In genomic region chr16:92058644-92059620, GRCm38 (mm10) we compare ENCODE assay signal across 8 mouse cellular contexts. TPM values are rescaled to one million over a fixed set of nuclear protein-coding genes. Genes with fewer than 3 reads are reported as not detected.
DNase-seq lines count a peak whose midpoint lies in the region; ATAC-seq and TF ChIP-seq lines count a peak whose summit lies in the region.

No protein-coding gene starts in this region.

- H3K27ac ChIP-seq in bone marrow macrophage, adult 2 months (ENCODE audit: insufficient read depth, low read depth, low read length), result no peak overlapping the region
- H3K27ac ChIP-seq in heart, embryonic 16.5 days (ENCODE audit: low read length), result peak overlapping the region; percentile 73
- H3K27ac ChIP-seq in liver, embryonic 13.5 days, result peak overlapping the region; percentile 47; the same call in 1 of the 2 replicates
- 0 out of 2 replicates have a peak overlapping the region, but pooled peaks have one; percentile 44 for H3K27ac ChIP-seq in neural tube, embryonic 11.5 days (ENCODE audit: low read depth, low read length)

- H3K9me3 ChIP-seq in heart, embryonic 16.5 days (replicated peaks; ENCODE audit: control insufficient read depth, low read length), result peaks cover 4% of the 10 kb centered on the region
- 0 out of 2 replicates have a peak, but pooled peaks cover 4% of the 10 kb centered on the region for H3K9me3 ChIP-seq in liver, embryonic 13.5 days (replicated peaks)
- peaks cover 4% of the 10 kb centered on the region; the same call in 1 of the 2 replicates for H3K9me3 ChIP-seq in neural tube, embryonic 11.5 days (ENCODE audit: control insufficient read depth, low read length)

- ATAC-seq in heart, embryonic 16.5 days (replicated peaks; ENCODE audit: extremely low read depth, insufficient read depth, low FRiP score), result peak; percentile 8; the same call in 1 of the 2 replicates
- ATAC-seq in liver, embryonic 13.5 days (ENCODE audit: low read depth), result no peak
- ATAC-seq in neural tube, embryonic 11.5 days (ENCODE audit: insufficient read depth, low FRiP score, low TSS enrichment), result peak; percentile 35

- peak overlapping the region; percentile 97 for H3K4me3 ChIP-seq in bone marrow macrophage, adult 2 months (ENCODE audit: insufficient read depth, low read length)
- peak overlapping the region; percentile 97 for H3K4me3 ChIP-seq in heart, embryonic 16.5 days (ENCODE audit: low read length)
- H3K4me3 ChIP-seq in liver, embryonic 13.5 days (replicated peaks), result peak overlapping the region; percentile 81
- peak overlapping the region; percentile 93 for H3K4me3 ChIP-seq in neural tube, embryonic 11.5 days (ENCODE audit: low read depth, low read length)

- 3% methylated on average over 53 of the region's 63 CpGs for WGBS in heart, embryonic 16.5 days
- 4% methylated on average over 63 of the region's 63 CpGs for WGBS in liver, embryonic 13.5 days (ENCODE audit: insufficient replicate concordance)
- WGBS in neural tube, embryonic 11.5 days, result 2% methylated on average over 49 of the region's 63 CpGs

- H3K9ac ChIP-seq in heart, embryonic 16.5 days (ENCODE audit: low read length), result peak overlapping the region; percentile 93
- H3K9ac ChIP-seq in liver, embryonic 13.5 days, result peak overlapping the region; percentile 81
- H3K9ac ChIP-seq in neural tube, embryonic 11.5 days (ENCODE audit: low read length), result peak overlapping the region; percentile 83

- no peak for TF ChIP-seq CTCF in bone marrow macrophage, adult 2 months (IDR thresholded peaks at IDR 0.05; ENCODE audit: low read depth, low read length)

- H3K4me2 ChIP-seq in heart, embryonic 16.5 days (ENCODE audit: low read depth, low read length), result peak overlapping the region; percentile 93
- peak overlapping the region; percentile 98 for H3K4me2 ChIP-seq in liver, embryonic 13.5 days
- H3K4me2 ChIP-seq in neural tube, embryonic 11.5 days (ENCODE audit: low read depth), result peak overlapping the region; percentile 86

- DNase-seq in cerebellum, postnatal 10 days, result peak; percentile 15 to 23
- DNase-seq in cerebellum, adult 8-10 months, result no peak
- DNase-seq in A20 (ENCODE audit: low read depth, low spot score), result peak; percentile 49
- no peak for DNase-seq in liver, embryonic 13.5 days
- DNase-seq in neural tube, embryonic 11.5 days (ENCODE audit: low spot score), result peak; percentile 31
- no peak for DNase-seq in c-Kit-positive CD71-positive TER-119-positive erythroid progenitor cells, embryonic 14.5 days (ENCODE audit: low spot score)

- peaks cover 13% of the 10 kb centered on the region for H3K36me3 ChIP-seq in heart, embryonic 16.5 days (ENCODE audit: control insufficient read depth, insufficient read depth)
- peaks cover 25% of the 10 kb centered on the region for H3K36me3 ChIP-seq in liver, embryonic 13.5 days
- H3K36me3 ChIP-seq in neural tube, embryonic 11.5 days (ENCODE audit: control insufficient read depth, insufficient read depth, low read length), result peaks cover 7% of the 10 kb centered on the region; the same call in 1 of the 2 replicates

- peaks cover 19% of the 10 kb centered on the region for H3K4me1 ChIP-seq in bone marrow macrophage, adult 2 months (ENCODE audit: control insufficient read depth, insufficient read depth, low read length)
- H3K4me1 ChIP-seq in heart, embryonic 16.5 days (ENCODE audit: control insufficient read depth, insufficient read depth, low read length), result peaks cover 16% of the 10 kb centered on the region
- peaks cover 31% of the 10 kb centered on the region for H3K4me1 ChIP-seq in liver, embryonic 13.5 days (replicated peaks)
- H3K4me1 ChIP-seq in neural tube, embryonic 11.5 days (ENCODE audit: control insufficient read depth, insufficient read depth, low read length), result peaks cover 8% of the 10 kb centered on the region

- TF ChIP-seq POLR2A in bone marrow macrophage, adult 2 months (IDR thresholded peaks at IDR 0.05; ENCODE audit: borderline replicate concordance, low read depth, low read length), result no peak

- H3K27me3 ChIP-seq in heart, embryonic 16.5 days (ENCODE audit: control insufficient read depth, insufficient read depth, low read length), result no peaks in the 10 kb centered on the region
- no peaks in the 10 kb centered on the region for H3K27me3 ChIP-seq in liver, embryonic 13.5 days
- no peaks in the 10 kb centered on the region for H3K27me3 ChIP-seq in neural tube, embryonic 11.5 days (ENCODE audit: control insufficient read depth, insufficient read depth, low read length)

RNA-seq across cellular contexts. Expression of gene Slc5a3, which starts 0.8 kb away (rescaled TPM):
- polyA plus RNA-seq in bone marrow macrophage, adult 2 months (2012; ENCODE audit: insufficient read depth, insufficient read length, missing spikeins), result 6.7 and 7.2 TPM in 2 replicates
- 3.5 TPM in 2 replicates for polyA plus RNA-seq in heart, embryonic 16.5 days (2015; fragmentation: Nextera tagmentation; extraction: Ambion mirVana)
- polyA plus RNA-seq in liver, embryonic 13.5 days (2015; fragmentation: Nextera tagmentation; extraction: Ambion mirVana), result 0.96 and 1.3 TPM in 2 replicates
- polyA plus RNA-seq in neural tube, embryonic 11.5 days (2014; fragmentation: Nextera tagmentation; extraction: Ambion mirVana), result 14.0 and 15.9 TPM in 2 replicates

RNA-seq across cellular contexts. Expression of gene Gm49711, which starts 0.8 kb away (rescaled TPM):
- polyA plus RNA-seq in bone marrow macrophage, adult 2 months (2012; ENCODE audit: insufficient read depth, insufficient read length, missing spikeins), result not detected in 2 replicates
- polyA plus RNA-seq in heart, embryonic 16.5 days (2015; fragmentation: Nextera tagmentation; extraction: Ambion mirVana), result not detected in 2 replicates
- not detected in 2 replicates for polyA plus RNA-seq in liver, embryonic 13.5 days (2015; fragmentation: Nextera tagmentation; extraction: Ambion mirVana)
- 0.66 TPM in 1 of 2 replicates, not detected in the other for polyA plus RNA-seq in neural tube, embryonic 11.5 days (2014; fragmentation: Nextera tagmentation; extraction: Ambion mirVana)

RNA-seq across cellular contexts. Expression of gene Mrps6, which starts 0.9 kb away (rescaled TPM):
- polyA plus RNA-seq in bone marrow macrophage, adult 2 months (2012; ENCODE audit: insufficient read depth, insufficient read length, missing spikeins), result 28.0 and 32.2 TPM in 2 replicates
- polyA plus RNA-seq in heart, embryonic 16.5 days (2015; fragmentation: Nextera tagmentation; extraction: Ambion mirVana), result 105 and 128 TPM in 2 replicates
- 43.7 and 47.8 TPM in 2 replicates for polyA plus RNA-seq in liver, embryonic 13.5 days (2015; fragmentation: Nextera tagmentation; extraction: Ambion mirVana)
- polyA plus RNA-seq in neural tube, embryonic 11.5 days (2014; fragmentation: Nextera tagmentation; extraction: Ambion mirVana), result 127 and 130 TPM in 2 replicates

Comparison
In these comparisons a context has a peak if more than half of its experiments do, and no peak if none do; other contexts are left out.
1. DNase-seq: peak in cerebellum, postnatal 10 days (2 of 2), A20 (single experiment) and neural tube, embryonic 11.5 days (single experiment); none in cerebellum, adult 8-10 months (single experiment), liver, embryonic 13.5 days (single experiment) and c-Kit-positive CD71-positive TER-119-positive erythroid progenitor cells, embryonic 14.5 days (single experiment).
2. Peak in every context shown above with its lines, with median percentiles within 50 percentile points of each other: H3K4me3 ChIP-seq, H3K4me2 ChIP-seq and H3K9ac ChIP-seq.